Mouse (Mus musculus): ENCODE measurements around the gene Adcy1.

Adcy1 gene

GRCm38 (mm10) chr11:7069762-7070161 lies 6.5 kb downstream of the Adcy1 start:
- DNase-seq (ENCODE audit: low spot score): no peak

GRCm38 (mm10) chr11:7071617-7072016 lies 8.3 kb downstream of the Adcy1 start:
- no peak for DNase-seq (ENCODE audit: low spot score)

GRCm38 (mm10) chr11:7073556-7073955 lies 10.3 kb downstream of the Adcy1 start:
- DNase-seq (ENCODE audit: low spot score): no peak

GRCm38 (mm10) chr11:7076510-7076909 lies 13.2 kb downstream of the Adcy1 start:
- DNase-seq (ENCODE audit: low spot score): no peak

GRCm38 (mm10) chr11:7081893-7082292 lies 18.6 kb downstream of the Adcy1 start:
- DNase-seq (ENCODE audit: low spot score): no peak

GRCm38 (mm10) chr11:7083911-7084310 lies 20.6 kb downstream of the Adcy1 start:
- DNase-seq (ENCODE audit: low spot score): no peak

GRCm38 (mm10) chr11:7085184-7085583 lies 21.9 kb downstream of the Adcy1 start:
- DNase-seq (ENCODE audit: low spot score): no peak

- no peak for DNase-seq (ENCODE audit: low spot score)
These were observed 27.8 kb downstream of the Adcy1 start for GRCm38 (mm10) chr11:7091120-7091519.

GRCm38 (mm10) chr11:7094844-7095243 lies 31.6 kb downstream of the Adcy1 start:
- DNase-seq (ENCODE audit: low spot score): no peak

GRCm38 (mm10) chr11:7101674-7102073 lies 38.4 kb downstream of the Adcy1 start:
- DNase-seq (ENCODE audit: low spot score): no peak

- DNase-seq (ENCODE audit: low spot score): no peak
These were observed 39.2 kb downstream of the Adcy1 start for GRCm38 (mm10) chr11:7102256-7103194.

GRCm38 (mm10) chr11:7105337-7105736 lies 42.0 kb downstream of the Adcy1 start:
- DNase-seq (ENCODE audit: low spot score): no peak

GRCm38 (mm10) chr11:7109131-7109530 lies 45.8 kb downstream of the Adcy1 start:
- peak; percentile 21 for DNase-seq (ENCODE audit: low spot score)

GRCm38 (mm10) chr11:7113046-7113445 lies 49.8 kb downstream of the Adcy1 start:
- DNase-seq (ENCODE audit: low spot score): no peak

- no peak for DNase-seq (ENCODE audit: low spot score)
These were observed 50.4 kb downstream of the Adcy1 start for GRCm38 (mm10) chr11:7113687-7114086.

GRCm38 (mm10) chr11:7114312-7114711 lies 51.0 kb downstream of the Adcy1 start:
- DNase-seq (ENCODE audit: low spot score): no peak

GRCm38 (mm10) chr11:7116647-7117046 lies 53.4 kb downstream of the Adcy1 start:
- no peak for DNase-seq (ENCODE audit: low spot score)

- DNase-seq (ENCODE audit: low spot score): no peak
These were observed 66.2 kb downstream of the Adcy1 start for GRCm38 (mm10) chr11:7129319-7130051.

GRCm38 (mm10) chr11:7132736-7133387 lies 69.6 kb downstream of the Adcy1 start:
- no peak for DNase-seq (ENCODE audit: low spot score)

- DNase-seq (ENCODE audit: low spot score): no peak
These were observed 70.4 kb downstream of the Adcy1 start for GRCm38 (mm10) chr11:7133736-7134135.

- DNase-seq (ENCODE audit: low spot score): no peak
These were observed 71.0 kb downstream of the Adcy1 start for GRCm38 (mm10) chr11:7134319-7134718.

GRCm38 (mm10) chr11:7135301-7135700 lies 72.0 kb downstream of the Adcy1 start:
- DNase-seq (ENCODE audit: low spot score): no peak

- no peak for DNase-seq (ENCODE audit: low spot score)
These were observed 72.5 kb downstream of the Adcy1 start for GRCm38 (mm10) chr11:7135763-7136162.

Data from adipocyte (in vitro differentiated cells).